Mouse (Mus musculus): ENCODE data around the gene Spats2.

Gene Spats2

DNA sequence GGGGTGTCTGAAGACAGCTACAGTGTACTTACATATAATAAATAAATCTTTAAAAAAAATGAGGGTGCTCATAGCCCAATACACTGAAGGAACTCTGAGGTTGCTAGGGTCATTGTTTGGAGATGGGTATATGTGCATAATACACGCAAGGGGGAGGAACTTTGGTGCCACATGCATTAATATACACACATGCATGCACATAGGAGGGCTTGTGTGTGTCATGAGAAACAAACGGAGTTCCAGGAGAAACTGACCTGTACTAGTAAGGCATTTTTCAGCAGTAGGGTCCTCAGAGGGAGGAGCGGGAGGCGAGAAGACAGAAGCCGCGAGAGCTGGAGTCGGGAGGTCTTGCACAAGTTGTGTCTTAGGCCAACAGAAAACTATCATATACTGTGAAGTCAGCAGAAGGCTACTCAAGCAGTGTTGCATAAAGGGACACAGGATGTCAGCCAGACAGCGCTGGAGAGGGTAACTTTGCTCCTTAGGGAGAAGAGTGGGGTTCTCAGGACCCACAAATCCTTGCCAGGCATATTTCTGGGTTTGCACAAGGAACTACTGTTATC is 133.5 kb downstream of the Spats2 start:
- peak in 1 of 2 experiments; percentile 36 for DNase-seq (ENCODE audit: low spot score in 2 of 2)

- peak; percentile 36 to 52 for DNase-seq (ENCODE audit: low spot score in 2 of 2)
Measured at GRCm38 (mm10) chr15:99259730-99260252, 134.1 kb downstream of the Spats2 start.

DNA sequence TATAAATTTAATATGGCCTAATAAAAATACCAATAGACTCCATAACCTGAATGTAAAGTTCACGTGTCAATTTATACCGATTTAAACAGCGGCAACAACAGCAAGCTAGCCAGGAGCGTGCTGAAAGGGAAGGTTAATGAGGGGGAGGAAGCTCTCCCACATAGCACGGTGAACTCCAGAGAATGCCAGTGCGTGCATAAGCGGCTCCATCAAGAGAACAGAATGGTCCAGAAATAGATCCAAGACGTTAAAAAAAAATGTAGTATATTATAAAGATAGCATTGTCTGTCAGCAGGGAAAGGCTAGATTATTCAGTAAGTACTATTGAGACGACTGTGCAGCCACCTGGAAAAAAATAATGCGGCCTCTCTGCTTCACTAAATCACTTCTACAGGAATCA is 137.0 kb downstream of the Spats2 start:
- DNase-seq (ENCODE audit: low spot score in 2 of 2), result no peak

All from heart, adult 9 months (tissue).